Mouse (Mus musculus): Measurements from ENCODE around the gene Kat6b. TPM values are rescaled to one million over a fixed set of nuclear protein-coding genes. Genes with fewer than 3 reads are reported as not detected.
A peak's percentile ranks its signal among the peaks of the same experiment; 100 is the strongest.

Gene Kat6b
- total and polyA plus RNA-seq, 3 experiments: 2.3 to 10.9 (median 8.0) TPM

DNA sequence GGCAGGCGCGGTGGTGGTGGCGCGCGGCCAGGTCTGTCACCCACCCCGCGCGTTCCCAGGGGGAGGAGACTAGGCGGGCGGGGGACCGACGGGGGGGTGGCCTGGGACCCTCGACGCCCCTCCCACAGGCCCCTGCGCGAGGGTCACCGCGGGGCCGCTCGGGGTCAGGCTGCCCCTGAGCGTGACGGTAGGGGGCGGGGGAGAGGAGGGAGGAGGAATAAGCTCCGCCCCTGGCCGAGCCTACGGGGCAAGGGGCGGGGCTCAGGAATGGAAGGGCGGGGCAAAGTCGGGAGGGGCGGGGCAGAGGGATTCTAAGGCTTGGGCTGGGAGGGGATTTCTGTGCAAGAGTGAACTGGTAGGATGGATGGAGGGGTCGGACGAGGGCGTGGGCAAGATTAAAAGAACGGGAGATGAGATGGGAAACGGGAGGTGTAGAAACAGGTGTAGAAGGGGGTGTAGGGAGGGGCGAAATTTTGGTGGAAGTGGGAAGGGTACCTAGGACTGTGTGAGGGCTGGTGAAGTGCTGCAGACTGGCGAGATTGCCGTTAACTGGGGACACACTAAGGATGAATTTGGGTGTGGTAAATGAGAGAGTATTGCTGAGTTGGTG, 19.9 kb downstream of the Kat6b start:
- Histone ChIP-seq H3K36me3 (replicated peaks in 1 of 2; ENCODE audit: control insufficient read depth in 1 of 2, insufficient read depth in 1 of 2, low read length in 1 of 2) (peaks cover 2 to 8% of the 10 kb centered on the region in 2 experiments), H3K27me3 (replicated peaks) (peaks cover 11% of the 10 kb centered on the region), H3K4me3 (replicated peaks in 1 of 3; ENCODE audit: low read depth in 2 of 3, low read length in 2 of 3, poor library complexity in 1 of 3) (peak overlapping the region; percentile 50 to 89 (median 88)), H3K27ac (ENCODE audit: insufficient read depth, low read depth) (peak overlapping the region; percentile 78), H3K9ac (ENCODE audit: insufficient read depth, low read depth) (peak overlapping the region; percentile 81), H3K4me1 (ENCODE audit: control insufficient read depth in 1 of 2, insufficient read depth in 2 of 2) (peaks cover 0 to 17% of the 10 kb centered on the region in 2 experiments; a peak in 3 of 4 replicates), H3K79me2 (replicated peaks; ENCODE audit: control insufficient read depth, extremely low read depth, insufficient read depth, poor library complexity, severe bottlenecking) (peaks cover 6% of the 10 kb centered on the region), H3K9me3 (replicated peaks; ENCODE audit: low read length) (no peaks in the 10 kb centered on the region), H3K4me2 (ENCODE audit: insufficient read depth, low read depth, poor library complexity, severe bottlenecking) (peak overlapping the region; percentile 86)
- in situ Hi-C loops (cut with MboI; ENCODE audit: low pct_ligation_motif_present, low pct_unique_long_range_greater_than_20kb, low sequenced_read_pairs): no loop called here
- dilution Hi-C loops (cut with MboI; ENCODE audit: extremely low pct_ligation_motif_present, extremely low pct_unique_long_range_greater_than_20kb, low sequenced_read_pairs): no loop called here
- TF ChIP-seq MEF2A (IDR thresholded peaks at IDR 0.05; ENCODE audit: borderline replicate concordance, low read depth, low read length): 0 out of 2 replicates have a peak, but pooled peaks have one; percentile 3
- TF ChIP-seq POLR2A (IDR thresholded peaks at IDR 0.05; ENCODE audit: low read depth, low read length): 0 out of 2 replicates have a peak, but pooled peaks have one; percentile 0
- TF ChIP-seq IRF4 (IDR thresholded peaks at IDR 0.05; ENCODE audit: low read depth, low read length): no peak
- peak; percentile 36 for TF ChIP-seq MXI1 (IDR thresholded peaks at IDR 0.05; ENCODE audit: low read depth, low read length)
- TF ChIP-seq MAZ (IDR thresholded peaks at IDR 0.05; ENCODE audit: low read depth, low read length): peak; percentile 44
- peak; percentile 0; the same call in 1 of the 2 replicates for TF ChIP-seq NRF1 (IDR thresholded peaks at IDR 0.05; ENCODE audit: low read depth, low read length)
- TF ChIP-seq BHLHE40 (IDR thresholded peaks at IDR 0.05; ENCODE audit: low read depth, low read length): 0 out of 2 replicates have a peak, but pooled peaks have one; percentile 17
- TF ChIP-seq ZNF384 (IDR thresholded peaks at IDR 0.05; ENCODE audit: low read depth, low read length): no peak
- DNase-seq (ENCODE audit: extremely low read depth): peak; percentile 85

GRCm38 (mm10) chr14:21505036-21505435, 23.8 kb downstream of the Kat6b start:
- no peak overlapping the region for H3K4me2 ChIP-seq (ENCODE audit: insufficient read depth, low read depth, poor library complexity, severe bottlenecking)
- peaks cover 8% of the 10 kb centered on the region for H3K79me2 ChIP-seq (replicated peaks; ENCODE audit: control insufficient read depth, extremely low read depth, insufficient read depth, poor library complexity, severe bottlenecking)
- H3K4me1 ChIP-seq (ENCODE audit: control insufficient read depth in 1 of 2, insufficient read depth in 2 of 2): peaks cover 0 to 14% of the 10 kb centered on the region in 2 experiments; a peak in 3 of 4 replicates
- no peaks in the 10 kb centered on the region for H3K9me3 ChIP-seq (replicated peaks; ENCODE audit: low read length)
- peaks cover 2 to 9% of the 10 kb centered on the region in 2 experiments for H3K36me3 ChIP-seq (replicated peaks in 1 of 2; ENCODE audit: control insufficient read depth in 1 of 2, insufficient read depth in 1 of 2, low read length in 1 of 2)
- dilution Hi-C loops (cut with MboI; ENCODE audit: extremely low pct_ligation_motif_present, extremely low pct_unique_long_range_greater_than_20kb, low sequenced_read_pairs): no loop called here
- H3K27me3 ChIP-seq (replicated peaks): no peaks in the 10 kb centered on the region
- H3K9ac ChIP-seq (ENCODE audit: insufficient read depth, low read depth): no peak overlapping the region
- H3K4me3 ChIP-seq (replicated peaks in 1 of 3; ENCODE audit: low read depth in 2 of 3, low read length in 2 of 3, poor library complexity in 1 of 3): no peak overlapping the region
- no peak for DNase-seq (ENCODE audit: extremely low read depth)
- in situ Hi-C loops (cut with MboI; ENCODE audit: low pct_ligation_motif_present, low pct_unique_long_range_greater_than_20kb, low sequenced_read_pairs): no loop called here
- no peak overlapping the region for H3K27ac ChIP-seq (ENCODE audit: insufficient read depth, low read depth)
- TF ChIP-seq KAT2A (IDR thresholded peaks at IDR 0.05; ENCODE audit: insufficient replicate concordance, low read length): no peak
- no peak for TF ChIP-seq ZNF384 (IDR thresholded peaks at IDR 0.05; ENCODE audit: low read depth, low read length)
- no peak for TF ChIP-seq MYC (IDR thresholded peaks at IDR 0.05; ENCODE audit: low read depth, low read length)
- TF ChIP-seq BHLHE40 (IDR thresholded peaks at IDR 0.05; ENCODE audit: low read depth, low read length): no peak
- TF ChIP-seq SIN3A (IDR thresholded peaks at IDR 0.05; ENCODE audit: low read length): no peak
- no peak for TF ChIP-seq JUN (IDR thresholded peaks at IDR 0.05; ENCODE audit: insufficient read depth, low read depth, low read length)

Measured in CH12.LX (cell line).